Mouse (Mus musculus) limb, embryonic 10.5 days (tissue): ENCODE results near the gene Zfp827. TPM values are rescaled to one million over a fixed set of nuclear protein-coding genes. Genes with fewer than 3 reads are reported as not detected.

Source experiments
- DNase-seq: peaks from one replicate; pipeline ENCODE4 v3.0.0-alpha.2; 2017; ENCODE audit warnings: low spot score
- H3K27ac ChIP-seq: fragments of 300-500 bp; sonication (generic); 2 replicates; pipeline ENCODE4 v1.5.1; 2016; ENCODE audit warnings: mild to moderate bottlenecking
- H3K27me3 ChIP-seq: fragments of 300-500 bp; sonication (generic); 2 replicates; pipeline ENCODE4 v1.6.1; 2016; ENCODE audit warnings: low read depth, mild to moderate bottlenecking; ENCODE audit not compliant: poor library complexity, severe bottlenecking
- H3K36me3 ChIP-seq: fragments of 300-500 bp; sonication (generic); 2 replicates; pipeline ENCODE4 v1.6.1; 2016; ENCODE audit warnings: mild to moderate bottlenecking, moderate library complexity
- H3K4me1 ChIP-seq: fragments of 300-500 bp; sonication (generic); 2 replicates; pipeline ENCODE4 v1.6.1; 2016
- H3K4me3 ChIP-seq: fragments of 300-500 bp; sonication (generic); 2 replicates; pipeline ENCODE4 v1.5.1; 2016; ENCODE audit warnings: mild to moderate bottlenecking, moderate library complexity
- H3K9me3 ChIP-seq: fragments of 300-500 bp; sonication (generic); replicated peaks from 2 replicates; pipeline ENCODE4 v1.6.1; 2016; ENCODE audit warnings: mild to moderate bottlenecking
- WGBS: fragments of 180-500 bp; shearing (Covaris S2); methylation state at CpG from one replicate; pipeline ENCODE4 v1.1.7; 2016; 5-methylcytosine and 5-hydroxymethylcytosine counted together
- polyA plus RNA-seq: library from polyadenylated mRNA; unstranded; fragments of >200 nt; fragmentation: Nextera tagmentation; extraction: Ambion mirVana; gene quantifications from 2 replicates; pipeline ENCODE4 v1.2.1, GENCODE M21; 2016

Gene Zfp827
- polyA plus RNA-seq, 1 experiment from 2014 or later = 7.9 TPM

GRCm38 (mm10) chr8:79225586-79225985 lies 197.3 kb downstream of the Zfp827 start:
- Histone ChIP-seq H3K4me3 (no peak overlapping the region), H3K9me3 (no peaks in the 10 kb centered on the region), H3K36me3 (no peaks in the 10 kb centered on the region), H3K27ac (no peak overlapping the region), H3K27me3 (no peaks in the 10 kb centered on the region), H3K4me1 (peaks cover 18% of the 10 kb centered on the region)
- 84% methylated on average over 7 of the region's 7 CpGs for WGBS
- no peak for DNase-seq

- H3K4me3 ChIP-seq = no peak overlapping the region
- 97% methylated on average over 3 of the region's 3 CpGs for WGBS
- H3K36me3 ChIP-seq = no peaks in the 10 kb centered on the region
- DNase-seq = no peak
- no peaks in the 10 kb centered on the region for H3K27me3 ChIP-seq
- H3K4me1 ChIP-seq = peaks cover 18% of the 10 kb centered on the region
- no peaks in the 10 kb centered on the region for H3K9me3 ChIP-seq
- H3K27ac ChIP-seq = no peak overlapping the region
Measured at GRCm38 (mm10) chr8:79226046-79226445, 197.8 kb downstream of the Zfp827 start.

- Histone ChIP-seq H3K4me3 (no peak overlapping the region), H3K9me3 (no peaks in the 10 kb centered on the region), H3K27ac (no peak overlapping the region), H3K36me3 (no peaks in the 10 kb centered on the region), H3K4me1 (peaks cover 11% of the 10 kb centered on the region), H3K27me3 (no peaks in the 10 kb centered on the region)
- 90% methylated on average over 4 of the region's 4 CpGs for WGBS
- no peak for DNase-seq
Measured at GRCm38 (mm10) chr8:79227194-79227593, 199.0 kb downstream of the Zfp827 start.

GRCm38 (mm10) chr8:79227916-79228315 lies 199.7 kb downstream of the Zfp827 start:
- WGBS = 91% methylated on average over 3 of the region's 3 CpGs
- H3K27ac ChIP-seq = no peak overlapping the region
- DNase-seq = no peak
- no peak overlapping the region for H3K4me3 ChIP-seq
- H3K4me1 ChIP-seq = peaks cover 4% of the 10 kb centered on the region; the same call in 1 of the 2 replicates
- no peaks in the 10 kb centered on the region for H3K9me3 ChIP-seq
- no peaks in the 10 kb centered on the region for H3K27me3 ChIP-seq
- H3K36me3 ChIP-seq = no peaks in the 10 kb centered on the region

GRCm38 (mm10) chr8:79229266-79229888 lies 201.1 kb downstream of the Zfp827 start:
- Histone ChIP-seq H3K4me3 (no peak overlapping the region), H3K36me3 (no peaks in the 10 kb centered on the region), H3K9me3 (no peaks in the 10 kb centered on the region), H3K4me1 (no peaks in the 10 kb centered on the region), H3K27me3 (no peaks in the 10 kb centered on the region), H3K27ac (no peak overlapping the region)
- DNase-seq = no peak
- WGBS = 91% methylated on average over 8 of the region's 8 CpGs

GRCm38 (mm10) chr8:79239320-79239719 lies 211.1 kb downstream of the Zfp827 start:
- Histone ChIP-seq H3K9me3 (no peaks in the 10 kb centered on the region), H3K36me3 (no peaks in the 10 kb centered on the region), H3K4me1 (no peaks in the 10 kb centered on the region), H3K27ac (no peak overlapping the region), H3K4me3 (no peak overlapping the region), H3K27me3 (no peaks in the 10 kb centered on the region)
- no peak for DNase-seq
- 93% methylated on average over 3 of the region's 3 CpGs for WGBS

GRCm38 (mm10) chr8:79239996-79240395 lies 211.8 kb downstream of the Zfp827 start:
- Histone ChIP-seq H3K36me3 (no peaks in the 10 kb centered on the region), H3K27ac (no peak overlapping the region), H3K9me3 (no peaks in the 10 kb centered on the region), H3K4me1 (no peaks in the 10 kb centered on the region), H3K4me3 (no peak overlapping the region), H3K27me3 (no peaks in the 10 kb centered on the region)
- no peak for DNase-seq
- 86% methylated on average over 7 of the region's 7 CpGs for WGBS

Other genes starting within 250 kb of the Zfp827 start
- gene Lsm6, start 207.3 kb upstream of the Zfp827 start, polyA plus RNA-seq = 303 and 307 TPM in 2 replicates
- gene 1700011L22Rik, start 220.1 kb downstream of the Zfp827 start, polyA plus RNA-seq = not detected in 2 replicates